Mouse (Mus musculus): ENCODE measurements around the gene Olfr535. TPM values are rescaled to one million over a fixed set of nuclear protein-coding genes. Genes with fewer than 3 reads are reported as not detected.
"Not testable (repeated sequence)": the region's sequence is repeated elsewhere in the genome, so short reads cannot be mapped to it uniquely, and the experiment has no call there.

Olfr535 gene
- not detected in 2 replicates for polyA plus RNA-seq (2015; fragmentation: Nextera tagmentation; extraction: Ambion mirVana)

DNA sequence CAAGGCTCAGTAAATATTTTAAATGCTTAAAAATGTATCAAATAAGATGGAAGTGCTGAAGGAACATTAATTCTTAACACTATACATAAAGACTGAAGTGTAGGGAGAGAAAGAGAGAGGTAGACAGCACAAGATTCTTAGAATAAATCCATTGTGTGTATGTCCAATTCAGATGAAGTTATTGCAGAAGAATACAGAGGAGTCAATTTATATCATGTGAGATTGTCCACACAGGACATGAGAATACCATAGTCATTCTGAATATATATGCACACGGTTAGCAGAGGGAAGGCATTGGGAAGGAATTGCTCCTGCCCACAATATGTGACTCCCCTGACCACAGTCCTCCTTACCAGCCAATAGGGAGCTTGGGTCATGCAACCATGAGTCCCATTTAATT lies at the start of gene Olfr535:
Gene Olfr535 (plus strand): TSS at position 301 of the 400 bp plus-strand sequence.
- no peaks in the 10 kb centered on the region for H3K4me1 ChIP-seq (replicated peaks)
- ATAC-seq (ENCODE audit: low read depth), result no peak
- WGBS, result 91% methylated on average over 1 of the region's 1 CpGs
- no peaks in the 10 kb centered on the region for H3K36me3 ChIP-seq
- no peak within 1 kb of the TSS for H3K27ac ChIP-seq (replicated peaks)
- H3K9ac ChIP-seq, result no peak within 1 kb of the TSS
- no peak within 1 kb of the TSS for H3K4me3 ChIP-seq
- no peaks in the 10 kb centered on the region for H3K27me3 ChIP-seq
- H3K4me2 ChIP-seq, result no peak within 1 kb of the TSS
- H3K9me3 ChIP-seq, result no peaks in the 10 kb centered on the region

DNA sequence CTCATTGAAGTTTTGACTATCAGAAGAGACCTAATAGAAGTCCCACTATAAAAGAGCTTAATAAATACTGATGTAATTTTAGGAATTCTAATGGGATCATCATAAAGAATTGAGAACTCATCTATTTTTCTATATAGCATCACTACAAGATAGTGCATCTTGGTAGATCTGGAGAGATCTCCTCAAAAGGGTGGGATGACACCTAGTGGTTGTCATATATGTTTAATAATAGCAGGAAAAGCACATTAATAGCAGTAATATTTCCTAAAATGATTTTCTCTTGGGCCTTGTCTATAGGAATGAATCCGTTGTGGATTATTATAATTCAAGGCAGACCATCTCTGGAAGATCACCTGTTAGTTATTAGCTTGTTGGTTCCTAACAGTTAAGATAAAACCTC lies 40.9 kb upstream of the Olfr535 start:
- Histone ChIP-seq H3K36me3 (no peaks in the 10 kb centered on the region), H3K4me3 (no peak overlapping the region), H3K9ac (no peak overlapping the region), H3K27me3 (no peaks in the 10 kb centered on the region), H3K27ac (replicated peaks) (no peak overlapping the region), H3K9me3 (no peaks in the 10 kb centered on the region), H3K4me1 (replicated peaks) (no peaks in the 10 kb centered on the region), H3K4me2 (no peak overlapping the region)
- WGBS, result 91% methylated on average over 1 of the region's 1 CpGs
- no peak for ATAC-seq (ENCODE audit: low read depth)

DNA sequence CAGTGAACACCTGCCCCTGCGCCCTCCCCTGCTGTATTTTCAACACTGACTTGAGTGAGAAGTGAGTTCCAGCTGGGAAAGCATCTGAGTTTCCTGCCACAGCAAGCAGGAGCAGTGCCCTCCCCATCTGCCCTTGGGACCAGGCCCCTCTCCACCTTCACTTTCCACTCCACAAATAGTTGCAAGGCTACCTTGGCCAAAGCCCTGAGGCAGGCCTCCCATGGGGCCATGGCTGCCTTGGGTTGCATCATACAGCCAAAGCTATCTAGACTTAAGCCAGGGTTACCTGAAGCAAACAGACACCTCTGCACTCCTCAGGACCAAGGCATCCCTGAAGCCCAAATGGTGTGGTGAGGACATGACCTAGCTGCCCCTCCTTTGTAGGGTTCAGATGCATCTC lies 20.9 kb upstream of the Olfr535 start, which contains the start of gene Olfr533:
Gene Olfr533 (plus strand): TSS at position 301 of the 400 bp plus-strand sequence.
- not testable (repeated sequence) for H3K4me3 ChIP-seq; H3K4me1 ChIP-seq (replicated peaks); H3K27me3 ChIP-seq; H3K9ac ChIP-seq; H3K36me3 ChIP-seq; ATAC-seq (ENCODE audit: low read depth); H3K9me3 ChIP-seq; H3K4me2 ChIP-seq; H3K27ac ChIP-seq (replicated peaks)
- WGBS, result 80% methylated on average over 1 of the region's 1 CpGs

DNA sequence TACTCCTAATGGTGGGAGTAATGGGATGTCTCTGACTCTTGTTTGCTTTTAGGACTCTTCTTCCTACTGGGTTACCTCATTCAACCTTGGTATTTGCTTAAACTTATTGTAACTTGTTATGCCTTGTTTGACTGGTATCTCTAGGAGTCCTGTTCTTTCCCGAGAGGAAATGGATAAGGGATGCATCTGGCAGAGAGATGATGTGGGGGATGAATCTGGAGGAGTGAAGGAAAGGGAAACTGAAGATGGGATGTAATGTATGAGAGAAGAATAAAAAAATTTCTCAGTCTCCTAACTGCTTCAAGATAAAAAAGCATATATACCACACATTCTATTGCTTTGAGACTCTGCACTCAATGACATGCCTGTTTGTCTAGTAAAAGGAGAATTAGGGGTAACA lies 6.1 kb upstream of the Olfr535 start:
- Histone ChIP-seq H3K27ac (replicated peaks) (no peak overlapping the region), H3K4me1 (replicated peaks) (no peaks in the 10 kb centered on the region), H3K4me2 (no peak overlapping the region), H3K9ac (no peak overlapping the region), H3K27me3 (no peaks in the 10 kb centered on the region), H3K4me3 (no peak overlapping the region), H3K36me3 (no peaks in the 10 kb centered on the region), H3K9me3 (peaks cover 8% of the 10 kb centered on the region; the same call in 1 of the 2 replicates)
- WGBS, result 81% methylated on average over 1 of the region's 1 CpGs
- ATAC-seq (ENCODE audit: low read depth), result no peak

DNA sequence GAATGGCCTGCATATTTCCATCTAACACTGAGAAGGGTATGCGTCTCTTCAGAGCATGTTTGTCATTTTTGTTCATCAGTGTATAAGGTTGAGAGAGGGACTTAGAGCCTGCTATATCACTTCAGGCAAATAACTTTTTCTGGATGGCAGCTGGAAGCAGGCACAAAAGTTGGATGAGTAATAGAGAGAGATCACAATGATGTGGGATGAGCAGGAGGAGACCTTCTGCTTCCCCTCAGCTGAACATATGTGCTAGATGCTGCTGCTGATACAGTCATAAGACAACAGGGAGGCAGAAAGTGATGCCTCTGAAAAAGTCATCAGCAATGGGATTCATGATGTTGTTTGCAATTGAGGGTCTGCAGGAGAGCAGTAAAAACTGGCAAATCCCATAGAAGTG lies 5.3 kb upstream of the Olfr535 start:
- ATAC-seq (ENCODE audit: low read depth), result no peak
- Histone ChIP-seq H3K9me3 (peaks cover 8% of the 10 kb centered on the region; the same call in 1 of the 2 replicates), H3K4me3 (no peak overlapping the region), H3K27me3 (no peaks in the 10 kb centered on the region), H3K4me2 (no peak overlapping the region), H3K4me1 (replicated peaks) (no peaks in the 10 kb centered on the region), H3K36me3 (no peaks in the 10 kb centered on the region), H3K9ac (no peak overlapping the region), H3K27ac (replicated peaks) (no peak overlapping the region)
- WGBS, result 83% methylated on average over 1 of the region's 1 CpGs

DNA sequence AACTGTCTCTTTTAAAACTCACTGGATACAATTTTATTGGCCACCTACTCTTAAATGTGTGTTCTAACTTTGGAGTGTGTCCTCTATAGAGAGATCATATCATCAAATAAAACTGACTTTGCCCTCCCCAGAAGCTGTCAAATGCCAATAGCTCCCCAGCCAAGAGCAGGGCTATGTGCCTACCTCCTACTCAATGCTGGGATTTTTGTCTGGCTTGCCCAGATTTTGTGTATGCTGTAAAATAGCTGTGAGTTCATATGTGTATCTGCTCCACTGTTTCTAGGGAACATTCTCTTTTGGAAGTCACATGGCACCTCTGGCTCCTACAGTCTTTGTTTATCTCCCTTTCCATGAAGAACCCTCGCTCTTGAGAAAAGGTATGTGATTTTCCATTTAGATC lies 5.0 kb downstream of the Olfr535 start:
- Histone ChIP-seq H3K36me3 (no peaks in the 10 kb centered on the region), H3K9ac (no peak overlapping the region), H3K4me1 (replicated peaks) (no peaks in the 10 kb centered on the region), H3K4me2 (no peak overlapping the region), H3K27me3 (no peaks in the 10 kb centered on the region), H3K4me3 (no peak overlapping the region), H3K9me3 (no peaks in the 10 kb centered on the region), H3K27ac (replicated peaks) (no peak overlapping the region)
- 93% methylated on average over 1 of the region's 1 CpGs for WGBS
- no peak for ATAC-seq (ENCODE audit: low read depth)

DNA sequence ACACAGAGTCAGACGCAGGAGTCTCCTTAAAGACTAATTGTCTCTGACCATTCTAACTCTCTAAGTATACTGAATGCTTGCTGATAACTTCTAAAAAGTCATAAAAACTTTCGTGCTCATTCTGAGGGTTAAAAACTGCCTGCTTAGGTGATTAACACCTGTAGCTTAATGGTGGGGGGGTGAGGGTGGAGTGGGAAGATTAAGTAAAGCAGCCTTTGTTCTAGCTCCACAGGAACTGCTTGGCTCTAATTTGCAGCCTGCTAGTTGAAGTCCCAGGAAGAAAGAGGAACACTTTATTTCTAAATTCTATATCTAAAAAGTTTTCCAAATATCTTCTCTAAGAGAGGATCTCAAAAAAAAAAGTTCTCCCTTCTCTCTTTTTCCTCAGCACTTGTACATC lies 10.2 kb downstream of the Olfr535 start:
- Histone ChIP-seq H3K4me2 (no peak overlapping the region), H3K27ac (replicated peaks) (no peak overlapping the region), H3K4me1 (replicated peaks) (no peaks in the 10 kb centered on the region), H3K9me3 (no peaks in the 10 kb centered on the region), H3K36me3 (no peaks in the 10 kb centered on the region), H3K4me3 (no peak overlapping the region), H3K9ac (no peak overlapping the region), H3K27me3 (no peaks in the 10 kb centered on the region)
- 4% methylated on average over 2 of the region's 2 CpGs for WGBS
- ATAC-seq (ENCODE audit: low read depth), result no peak

DNA sequence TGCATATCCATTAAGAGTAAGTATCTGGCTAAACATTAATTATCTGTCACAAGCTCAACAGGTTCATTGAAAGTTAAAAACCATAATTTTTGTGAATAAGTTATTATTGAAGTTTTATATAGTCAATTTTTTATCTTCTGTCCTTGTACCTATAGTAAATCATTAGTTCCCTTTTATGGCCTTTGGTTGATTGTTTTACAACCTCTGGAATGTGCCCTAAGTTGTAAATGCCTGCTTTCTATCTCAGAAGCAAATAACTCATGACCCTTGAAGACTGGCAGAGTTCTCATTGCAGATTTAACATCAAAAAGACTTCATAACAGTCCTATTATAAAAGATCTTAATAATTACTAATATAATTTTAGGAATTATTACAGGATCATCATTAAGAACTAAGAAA lies 10.7 kb downstream of the Olfr535 start:
- ATAC-seq (ENCODE audit: low read depth), result no peak
- Histone ChIP-seq H3K9ac (no peak overlapping the region), H3K27me3 (no peaks in the 10 kb centered on the region), H3K4me2 (no peak overlapping the region), H3K36me3 (no peaks in the 10 kb centered on the region), H3K27ac (replicated peaks) (no peak overlapping the region), H3K4me1 (replicated peaks) (no peaks in the 10 kb centered on the region), H3K4me3 (no peak overlapping the region), H3K9me3 (no peaks in the 10 kb centered on the region)

DNA sequence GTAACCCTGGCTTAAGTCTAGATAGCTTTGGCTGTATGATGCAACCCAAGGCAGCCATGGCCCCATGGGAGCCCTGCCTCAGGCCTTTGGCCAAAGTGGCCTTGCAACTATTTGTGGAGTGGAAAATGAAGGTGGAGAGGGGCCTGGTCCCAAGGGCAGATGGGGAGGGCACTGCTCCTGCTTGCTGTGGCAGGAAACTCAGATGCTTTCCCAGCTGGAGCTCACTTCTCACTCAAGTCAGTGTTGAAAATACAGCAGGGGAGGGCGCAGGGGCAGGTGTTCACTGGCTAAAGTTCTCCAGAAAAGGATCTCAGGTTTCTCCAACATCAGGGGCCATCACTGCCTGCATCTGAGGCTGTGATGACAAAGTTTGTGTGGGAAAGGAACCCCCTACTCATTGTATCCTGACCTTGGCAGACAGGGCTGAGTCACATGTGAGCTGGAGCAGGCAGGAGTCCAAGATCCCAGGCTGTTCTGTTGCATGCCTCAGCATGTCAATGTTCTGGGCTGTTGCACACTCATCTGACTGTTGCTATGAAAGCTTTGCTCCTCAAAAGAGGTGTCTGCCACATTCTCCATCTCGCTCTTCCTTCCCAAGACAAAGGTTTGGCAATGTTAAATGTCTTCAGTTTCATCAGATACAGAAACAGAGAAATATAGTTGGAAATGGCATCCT lies 23.5 kb downstream of the Olfr535 start, which contains the start of gene Olfr536:
Gene Olfr536 (minus strand): TSS at position 51 of the 676 bp plus-strand sequence.
- not testable (repeated sequence) for H3K27ac ChIP-seq (replicated peaks); H3K27me3 ChIP-seq; H3K9me3 ChIP-seq; H3K9ac ChIP-seq; ATAC-seq (ENCODE audit: low read depth); H3K4me3 ChIP-seq; H3K4me2 ChIP-seq; H3K36me3 ChIP-seq; H3K4me1 ChIP-seq (replicated peaks)
- 80% methylated on average over 1 of the region's 2 CpGs for WGBS

DNA sequence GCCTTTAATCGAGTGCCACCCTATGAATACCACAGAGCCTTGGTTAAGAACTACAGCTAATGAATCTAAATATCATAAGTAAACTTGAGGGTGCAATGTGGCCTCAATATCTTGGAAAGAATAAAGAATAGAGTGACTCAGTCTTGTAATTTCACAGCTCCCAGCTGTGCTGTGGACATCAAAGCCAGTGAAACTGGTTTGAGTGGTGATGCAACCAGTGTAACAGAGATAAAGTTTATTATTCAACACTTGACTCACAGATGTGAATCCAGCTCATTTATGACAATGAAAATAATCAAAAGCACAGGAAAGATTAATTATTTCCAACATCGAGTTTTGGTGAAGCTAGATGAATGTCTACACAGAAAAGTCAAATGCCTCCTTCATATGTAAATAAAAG lies 55.7 kb downstream of the Olfr535 start:
- Histone ChIP-seq H3K27ac (replicated peaks) (no peak overlapping the region), H3K9me3 (no peaks in the 10 kb centered on the region), H3K27me3 (no peaks in the 10 kb centered on the region), H3K9ac (no peak overlapping the region), H3K4me1 (replicated peaks) (no peaks in the 10 kb centered on the region), H3K4me3 (no peak overlapping the region), H3K36me3 (no peaks in the 10 kb centered on the region), H3K4me2 (no peak overlapping the region)
- WGBS, result 83% methylated on average over 2 of the region's 2 CpGs
- no peak for ATAC-seq (ENCODE audit: low read depth)

Other genes starting within 250 kb of the Olfr535 start
- not detected in 2 replicates for gene 5830411N06Rik, start 236.9 kb upstream of the Olfr535 start, polyA plus RNA-seq (2015; fragmentation: Nextera tagmentation; extraction: Ambion mirVana)
- not detected in 2 replicates for gene Olfr525, start 163.4 kb upstream of the Olfr535 start, polyA plus RNA-seq (2015; fragmentation: Nextera tagmentation; extraction: Ambion mirVana)
- not detected in 2 replicates for gene Olfr527, start 150.2 kb upstream of the Olfr535 start, polyA plus RNA-seq (2015; fragmentation: Nextera tagmentation; extraction: Ambion mirVana)
- gene Olfr60, start 122.5 kb upstream of the Olfr535 start, polyA plus RNA-seq (2015; fragmentation: Nextera tagmentation; extraction: Ambion mirVana), result not detected in 2 replicates
- not detected in 2 replicates for gene Olfr530, start 107.9 kb upstream of the Olfr535 start, polyA plus RNA-seq (2015; fragmentation: Nextera tagmentation; extraction: Ambion mirVana)
- not detected in 2 replicates for gene Olfr531, start 81.3 kb upstream of the Olfr535 start, polyA plus RNA-seq (2015; fragmentation: Nextera tagmentation; extraction: Ambion mirVana)
- gene Olfr532, start 62.6 kb upstream of the Olfr535 start, polyA plus RNA-seq (2015; fragmentation: Nextera tagmentation; extraction: Ambion mirVana), result not detected in 2 replicates
- gene Olfr533, start 20.8 kb upstream of the Olfr535 start, polyA plus RNA-seq (2015; fragmentation: Nextera tagmentation; extraction: Ambion mirVana), result not detected in 2 replicates
- gene Olfr536, start 23.2 kb downstream of the Olfr535 start, polyA plus RNA-seq (2015; fragmentation: Nextera tagmentation; extraction: Ambion mirVana), result not detected in 2 replicates
- not detected in 2 replicates for gene Olfr538, start 83.7 kb downstream of the Olfr535 start, polyA plus RNA-seq (2015; fragmentation: Nextera tagmentation; extraction: Ambion mirVana)
- not detected in 2 replicates for gene Olfr46, start 117.1 kb downstream of the Olfr535 start, polyA plus RNA-seq (2015; fragmentation: Nextera tagmentation; extraction: Ambion mirVana)
- gene Olfr61, start 144.8 kb downstream of the Olfr535 start, polyA plus RNA-seq (2015; fragmentation: Nextera tagmentation; extraction: Ambion mirVana), result not detected in 2 replicates
- not detected in 2 replicates for gene Olfr53, start 162.2 kb downstream of the Olfr535 start, polyA plus RNA-seq (2015; fragmentation: Nextera tagmentation; extraction: Ambion mirVana)
- gene Olfr539, start 175.7 kb downstream of the Olfr535 start, polyA plus RNA-seq (2015; fragmentation: Nextera tagmentation; extraction: Ambion mirVana), result 0.07 TPM in 1 of 2 replicates, not detected in the other
- gene Olfr45, start 197.7 kb downstream of the Olfr535 start, polyA plus RNA-seq (2015; fragmentation: Nextera tagmentation; extraction: Ambion mirVana), result not detected in 2 replicates
- not detected in 2 replicates for gene Olfr541, start 213.1 kb downstream of the Olfr535 start, polyA plus RNA-seq (2015; fragmentation: Nextera tagmentation; extraction: Ambion mirVana)

All from neural tube, embryonic 13.5 days (tissue).